Mouse (Mus musculus) kidney, embryonic 15.5 days (tissue): ENCODE measurements around the gene Fam104a. TPM values are rescaled to one million over a fixed set of nuclear protein-coding genes. Genes with fewer than 3 reads are reported as not detected.

Experiments
- ATAC-seq: fragments of 200-750 bp; cut with Nextera tagmentation; replicated peaks from 2 replicates; pipeline ENCODE4 v1.8.0; 2017; ENCODE audit warnings: moderate TSS enrichment; ENCODE audit not compliant: low FRiP score
- H3K27ac ChIP-seq: fragments of 300-500 bp; sonication (generic); 2 replicates; pipeline ENCODE4 v1.5.1; 2015; ENCODE audit warnings: mild to moderate bottlenecking, inconsistent platforms
- H3K27me3 ChIP-seq: fragments of 300-500 bp; sonication (generic); 2 replicates; pipeline ENCODE4 v1.6.1; 2015; ENCODE audit warnings: inconsistent platforms
- H3K36me3 ChIP-seq: fragments of 300-500 bp; sonication (generic); 2 replicates; pipeline ENCODE4 v1.6.1; 2015; ENCODE audit warnings: inconsistent platforms
- H3K4me1 ChIP-seq: fragments of 300-500 bp; sonication (generic); 2 replicates; pipeline ENCODE4 v1.6.1; 2015; ENCODE audit warnings: inconsistent platforms
- H3K4me2 ChIP-seq: fragments of 300-500 bp; sonication (generic); 2 replicates; pipeline ENCODE4 v1.6.1; 2015; ENCODE audit warnings: moderate library complexity, mild to moderate bottlenecking, inconsistent platforms
- H3K4me3 ChIP-seq: fragments of 300-500 bp; sonication (generic); replicated peaks from 2 replicates; pipeline ENCODE4 v1.5.1; 2015; ENCODE audit warnings: mild to moderate bottlenecking, inconsistent platforms
- H3K9ac ChIP-seq: fragments of 300-500 bp; sonication (generic); 2 replicates; pipeline ENCODE4 v1.6.1; 2015; ENCODE audit warnings: mild to moderate bottlenecking, inconsistent platforms
- H3K9me3 ChIP-seq: fragments of 300-500 bp; sonication (generic); replicated peaks from 2 replicates; pipeline ENCODE4 v1.6.1; 2016; ENCODE audit warnings: inconsistent platforms
- WGBS: fragments of 180-500 bp; shearing (Covaris S2); methylation state at CpG from one replicate; pipeline ENCODE4 v1.1.7; 2015; ENCODE audit warnings: mixed read lengths; 5-methylcytosine and 5-hydroxymethylcytosine counted together
- polyA plus RNA-seq: library from polyadenylated mRNA; unstranded; fragments of >200 nt; fragmentation: Nextera tagmentation; extraction: Ambion mirVana; gene quantifications from 2 replicates; pipeline ENCODE4 v1.2.1, GENCODE M21; 2015

The Fam104a gene
- polyA plus RNA-seq, 1 experiment from 2014 or later, result 44.4 TPM

GRCm38 (mm10) chr11:113658763-113659162 is 25.2 kb downstream of the Fam104a start:
- H3K27me3 ChIP-seq, result no peaks in the 10 kb centered on the region
- no peak overlapping the region for H3K9ac ChIP-seq
- H3K4me2 ChIP-seq, result no peak overlapping the region
- 0 out of 2 replicates have a peak overlapping the region, but pooled peaks have one; percentile 14 for H3K27ac ChIP-seq
- H3K36me3 ChIP-seq, result peaks cover 99% of the 10 kb centered on the region
- WGBS, result 69% methylated on average over 4 of the region's 4 CpGs
- ATAC-seq, result no peak
- no peaks in the 10 kb centered on the region for H3K9me3 ChIP-seq
- peaks cover 13% of the 10 kb centered on the region for H3K4me1 ChIP-seq
- H3K4me3 ChIP-seq, result no peak overlapping the region

GRCm38 (mm10) chr11:113658319-113658718 is 25.6 kb downstream of the Fam104a start:
- H3K9ac ChIP-seq, result no peak overlapping the region
- ATAC-seq, result no peak
- no peaks in the 10 kb centered on the region for H3K9me3 ChIP-seq
- peaks cover 15% of the 10 kb centered on the region for H3K4me1 ChIP-seq
- 0 out of 2 replicates have a peak overlapping the region, but pooled peaks have one; percentile 14 for H3K27ac ChIP-seq
- H3K27me3 ChIP-seq, result no peaks in the 10 kb centered on the region
- peaks cover 99% of the 10 kb centered on the region for H3K36me3 ChIP-seq
- H3K4me2 ChIP-seq, result no peak overlapping the region
- 68% methylated on average over 8 of the region's 8 CpGs for WGBS
- no peak overlapping the region for H3K4me3 ChIP-seq

DNA sequence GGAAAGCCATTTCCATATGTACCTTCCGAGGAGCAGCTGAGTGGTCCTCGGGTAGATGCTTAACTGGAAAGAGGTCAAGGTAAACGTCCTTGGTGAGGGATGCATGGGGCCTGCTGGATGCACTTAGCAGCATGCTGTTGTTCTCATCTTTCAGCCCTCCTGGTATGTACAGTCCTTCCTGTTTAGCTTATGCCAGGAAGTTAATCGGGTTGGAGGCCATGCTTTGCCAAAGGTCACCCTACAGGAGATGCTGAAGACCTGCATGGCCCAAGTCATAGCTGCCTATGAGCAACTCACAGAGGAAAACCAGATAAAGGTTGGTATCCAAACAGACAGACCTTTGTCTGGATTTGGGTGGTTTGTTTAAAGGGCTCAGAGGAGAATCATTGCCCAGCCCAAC is 26.7 kb downstream of the Fam104a start:
- 57% methylated on average over 4 of the region's 4 CpGs for WGBS

DNA sequence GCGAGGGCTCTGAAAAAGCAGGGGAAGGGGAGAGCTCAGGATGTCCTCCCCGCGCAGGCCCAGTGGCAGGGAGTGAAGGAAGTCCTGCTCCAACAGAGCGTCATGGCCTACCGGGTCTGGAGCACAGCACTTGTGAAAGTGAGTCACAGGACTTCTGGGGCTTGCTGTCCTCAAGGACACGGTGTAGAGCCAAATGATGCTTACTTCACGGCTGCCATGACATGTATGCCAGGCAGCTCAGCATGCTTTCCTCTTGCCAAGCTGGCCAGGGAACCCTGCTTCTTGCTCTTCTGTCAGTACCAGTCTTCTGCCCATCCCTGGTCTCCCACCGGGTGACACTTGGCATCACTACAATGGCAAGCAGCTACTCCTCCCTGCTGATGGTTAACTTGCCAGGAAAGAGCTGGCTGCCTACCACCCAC is 27.4 kb downstream of the Fam104a start:
- H3K27ac ChIP-seq, result no peak overlapping the region
- peaks cover 33% of the 10 kb centered on the region for H3K4me1 ChIP-seq
- peaks cover 97% of the 10 kb centered on the region for H3K36me3 ChIP-seq
- 86% methylated on average over 8 of the region's 8 CpGs for WGBS
- H3K9me3 ChIP-seq, result no peaks in the 10 kb centered on the region
- no peak for ATAC-seq
- no peak overlapping the region for H3K9ac ChIP-seq
- H3K27me3 ChIP-seq, result no peaks in the 10 kb centered on the region
- no peak overlapping the region for H3K4me3 ChIP-seq
- no peak overlapping the region for H3K4me2 ChIP-seq

More for the DNA sequence above, 26.7 kb downstream of the Fam104a start:
- H3K9ac ChIP-seq, result no peak overlapping the region
- peaks cover 99% of the 10 kb centered on the region for H3K36me3 ChIP-seq
- peaks cover 26% of the 10 kb centered on the region for H3K4me1 ChIP-seq
- H3K27ac ChIP-seq, result no peak overlapping the region
- H3K9me3 ChIP-seq, result no peaks in the 10 kb centered on the region
- ATAC-seq, result no peak
- H3K4me2 ChIP-seq, result no peak overlapping the region
- H3K27me3 ChIP-seq, result no peaks in the 10 kb centered on the region
- no peak overlapping the region for H3K4me3 ChIP-seq

- peaks cover 47% of the 10 kb centered on the region for H3K4me1 ChIP-seq
- no peak overlapping the region for H3K4me2 ChIP-seq
- H3K9me3 ChIP-seq, result no peaks in the 10 kb centered on the region
- no peak overlapping the region for H3K9ac ChIP-seq
- H3K27me3 ChIP-seq, result no peaks in the 10 kb centered on the region
- no peak for ATAC-seq
- WGBS, result 85% methylated on average over 18 of the region's 18 CpGs
- H3K4me3 ChIP-seq, result no peak overlapping the region
- peaks cover 79% of the 10 kb centered on the region for H3K36me3 ChIP-seq
- no peak overlapping the region for H3K27ac ChIP-seq
Measured at GRCm38 (mm10) chr11:113654561-113655270, 29.2 kb downstream of the Fam104a start.

DNA sequence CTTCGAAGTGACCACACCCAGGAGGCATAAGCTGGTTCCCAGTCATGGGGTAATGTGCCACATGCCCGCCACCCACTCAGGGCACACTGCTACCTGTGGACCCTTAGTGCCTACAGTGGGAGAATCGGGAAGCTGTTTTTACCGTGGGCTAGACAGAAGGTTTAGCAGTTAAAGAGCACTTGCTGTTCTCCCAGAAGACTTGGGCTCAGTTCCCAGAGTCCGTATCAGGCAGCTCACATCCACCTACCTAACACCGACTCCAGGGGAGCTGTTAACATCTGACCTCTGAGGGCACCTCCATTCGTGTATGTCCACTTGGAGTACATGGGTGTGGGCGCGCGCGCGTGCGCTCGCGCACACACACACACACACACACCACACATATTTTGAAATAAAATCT is 29.9 kb downstream of the Fam104a start:
- Histone ChIP-seq H3K36me3 (peaks cover 73% of the 10 kb centered on the region), H3K4me2 (no peak overlapping the region), H3K4me1 (peaks cover 45% of the 10 kb centered on the region), H3K27ac (no peak overlapping the region), H3K9me3 (no peaks in the 10 kb centered on the region), H3K4me3 (no peak overlapping the region), H3K27me3 (no peaks in the 10 kb centered on the region), H3K9ac (no peak overlapping the region)
- no peak for ATAC-seq
- WGBS, result 90% methylated on average over 15 of the region's 15 CpGs

- H3K9me3 ChIP-seq, result no peaks in the 10 kb centered on the region
- H3K27ac ChIP-seq, result peak overlapping the region; percentile 59; the same call in 1 of the 2 replicates
- no peak overlapping the region for H3K4me2 ChIP-seq
- 57% methylated on average over 6 of the region's 6 CpGs for whole genome bisulfite sequencing
- ATAC-seq, result peak; percentile 43
- no peak overlapping the region for H3K9ac ChIP-seq
- H3K4me1 ChIP-seq, result peaks cover 50% of the 10 kb centered on the region
- H3K4me3 ChIP-seq, result no peak overlapping the region
- peaks cover 58% of the 10 kb centered on the region for H3K36me3 ChIP-seq
- no peaks in the 10 kb centered on the region for H3K27me3 ChIP-seq
Measured at GRCm38 (mm10) chr11:113652516-113652915, 31.4 kb downstream of the Fam104a start.

GRCm38 (mm10) chr11:113651907-113652273 is 32.1 kb downstream of the Fam104a start:
- peak; percentile 18; the same call in 1 of the 2 replicates for ATAC-seq
- H3K4me3 ChIP-seq, result no peak overlapping the region
- no peak overlapping the region for H3K9ac ChIP-seq
- 51% methylated on average over 8 of the region's 8 CpGs for WGBS
- H3K27ac ChIP-seq, result peak overlapping the region; percentile 59
- H3K36me3 ChIP-seq, result peaks cover 52% of the 10 kb centered on the region
- H3K27me3 ChIP-seq, result no peaks in the 10 kb centered on the region
- peaks cover 52% of the 10 kb centered on the region for H3K4me1 ChIP-seq
- no peaks in the 10 kb centered on the region for H3K9me3 ChIP-seq
- H3K4me2 ChIP-seq, result 0 out of 2 replicates have a peak overlapping the region, but pooled peaks have one; percentile 69

GRCm38 (mm10) chr11:113651206-113651906 is 32.6 kb downstream of the Fam104a start:
- no peaks in the 10 kb centered on the region for H3K27me3 ChIP-seq
- H3K27ac ChIP-seq, result peak overlapping the region; percentile 24; the same call in 1 of the 2 replicates
- WGBS, result 49% methylated on average over 22 of the region's 22 CpGs
- peaks cover 52% of the 10 kb centered on the region for H3K4me1 ChIP-seq
- peaks cover 46% of the 10 kb centered on the region for H3K36me3 ChIP-seq
- ATAC-seq, result 0 out of 2 replicates have a peak, but pooled peaks have one; percentile 7
- no peaks in the 10 kb centered on the region for H3K9me3 ChIP-seq
- H3K9ac ChIP-seq, result no peak overlapping the region
- peak overlapping the region; percentile 69; the same call in 1 of the 2 replicates for H3K4me2 ChIP-seq
- 0 out of 2 replicates have a peak overlapping the region, but pooled peaks have one; percentile 5 for H3K4me3 ChIP-seq

GRCm38 (mm10) chr11:113649353-113650210 is 34.4 kb downstream of the Fam104a start, which contains the start of gene Slc39a11:
Slc39a11 (minus strand) TSS chr11:113650079.
- under 1% methylated on average over 90 of the region's 91 CpGs for WGBS

GRCm38 (mm10) chr11:113648690-113649352 is 35.1 kb downstream of the Fam104a start, which contains the start of gene Cog1:
Cog1 (plus strand) TSS chr11:113649169.
- Histone ChIP-seq H3K27ac (peak within 1 kb of the TSS; percentile 89), H3K9me3 (no peaks in the 10 kb centered on the region), H3K27me3 (no peaks in the 10 kb centered on the region), H3K4me1 (peaks cover 52% of the 10 kb centered on the region), H3K9ac (peak within 1 kb of the TSS; percentile 91), H3K4me3 (peak within 1 kb of the TSS; percentile 98), H3K36me3 (peaks cover 21% of the 10 kb centered on the region), H3K4me2 (peak within 1 kb of the TSS; percentile 69)
- WGBS, result 42% methylated on average over 26 of the region's 26 CpGs
- ATAC-seq, result no peak

More at GRCm38 (mm10) chr11:113649353-113650210, 34.4 kb downstream of the Fam104a start, which contains the start of gene Slc39a11:
- H3K9ac ChIP-seq, result peak within 1 kb of the TSS; percentile 91
- no peaks in the 10 kb centered on the region for H3K9me3 ChIP-seq
- peaks cover 52% of the 10 kb centered on the region for H3K4me1 ChIP-seq
- peak within 1 kb of the TSS; percentile 69 for H3K4me2 ChIP-seq
- peak; percentile 62 for ATAC-seq
- peak within 1 kb of the TSS; percentile 89 for H3K27ac ChIP-seq
- peak within 1 kb of the TSS; percentile 98 for H3K4me3 ChIP-seq
- H3K36me3 ChIP-seq, result peaks cover 29% of the 10 kb centered on the region
- no peaks in the 10 kb centered on the region for H3K27me3 ChIP-seq
